Mouse (Mus musculus) heart, adult 2 months (tissue): ENCODE data around the gene Trim62.

Experiments
- CTCF ChIP-seq: fragments of 200-600 bp; IDR thresholded peaks from 2 replicates; pipeline ENCODE4 v1.8.1; 2022; ENCODE audit warnings: antibody characterized with exemption, mild to moderate bottlenecking, moderate library complexity
- POLR2A ChIP-seq: fragments of 200-500 bp; IDR thresholded peaks from 2 replicates; pipeline ENCODE4 v1.6.1; 2011; ENCODE audit warnings: mild to moderate bottlenecking, low read depth, low read length, control low read depth; ENCODE audit not compliant: insufficient read depth

DNA sequence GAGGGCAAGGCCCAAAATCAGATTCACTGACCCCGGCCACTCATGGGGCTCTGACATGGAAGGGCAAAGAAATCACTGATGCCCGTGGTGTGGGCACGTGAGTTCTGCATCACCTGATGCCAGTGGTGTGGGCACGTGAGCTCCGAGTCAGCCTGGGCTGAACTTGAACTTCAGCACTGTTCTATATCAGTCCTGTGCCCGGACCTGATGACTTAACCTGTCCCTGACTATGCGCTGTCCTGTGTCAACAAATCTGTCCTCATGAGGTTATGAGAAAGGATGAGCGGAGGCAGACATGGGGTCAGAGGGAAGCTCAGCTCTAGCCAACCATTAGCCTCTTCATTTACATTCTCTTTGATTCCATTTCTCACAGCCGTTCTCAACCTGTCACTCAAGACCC lies 63.4 kb downstream of the Trim62 start:
- TF ChIP-seq CTCF (no peak), POLR2A (no peak)
